Mouse (Mus musculus) heart, postnatal 25 days (tissue): Measurements from ENCODE around the gene Banp. TPM values are rescaled to one million over a fixed set of nuclear protein-coding genes. Genes with fewer than 3 reads are reported as not detected.

ENCODE experiments used
- DNase-seq: peaks from one replicate; pipeline ENCODE4 v3.0.0; 2022; ENCODE audit warnings: low spot score
- intact Hi-C: fragments of 180-260 bp; cut with DNase I; formaldehyde crosslinking; loops from one replicate; pipeline ENCODE4 v1.15.1; 2025
- total RNA-seq, 2 experiments: library from RNA; stranded (reverse); gene quantifications; 2 replicates each; pipeline ENCODE4 v1.2.3; 2021

The Banp gene
- 10 to 100 TPM; 15.0 to 26.5 TPM for total RNA-seq

GRCm38 (mm10) chr8:121949222-121949800 is at the start of gene Banp:
TSS of gene Banp (plus strand) at chr8:121949750.
- intact Hi-C loops = no loop called here
- no peak for DNase-seq

GRCm38 (mm10) chr8:121901498-121902236 is 47.9 kb upstream of the Banp start:
- DNase-seq = no peak
- intact Hi-C loops = no loop called here

GRCm38 (mm10) chr8:121903977-121904376 is 45.6 kb upstream of the Banp start:
- no peak for DNase-seq
- intact Hi-C loops = no loop called here

DNA sequence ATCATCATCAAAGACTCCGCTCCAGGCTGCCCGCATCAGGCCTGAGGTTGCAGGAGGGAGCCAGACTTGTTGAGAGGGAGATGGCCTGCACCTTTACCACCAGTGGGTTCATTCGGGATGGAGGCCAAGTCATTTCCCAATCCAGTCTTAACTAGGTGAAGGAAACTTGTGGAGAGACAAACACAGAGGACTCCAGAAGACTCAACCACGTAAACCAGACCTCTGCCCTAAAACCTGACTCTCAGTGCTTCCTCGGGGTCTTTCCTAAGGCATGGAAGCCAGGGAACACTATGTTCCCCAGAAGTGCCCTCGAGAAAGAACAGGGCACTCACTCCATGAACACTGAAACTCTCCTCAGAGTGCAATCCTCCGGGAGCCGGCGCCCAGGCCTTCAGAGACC is 44.6 kb upstream of the Banp start:
- intact Hi-C loops = no loop called here
- DNase-seq = no peak

GRCm38 (mm10) chr8:121905420-121905819 is 44.1 kb upstream of the Banp start:
- intact Hi-C loops = no loop called here
- no peak for DNase-seq

DNA sequence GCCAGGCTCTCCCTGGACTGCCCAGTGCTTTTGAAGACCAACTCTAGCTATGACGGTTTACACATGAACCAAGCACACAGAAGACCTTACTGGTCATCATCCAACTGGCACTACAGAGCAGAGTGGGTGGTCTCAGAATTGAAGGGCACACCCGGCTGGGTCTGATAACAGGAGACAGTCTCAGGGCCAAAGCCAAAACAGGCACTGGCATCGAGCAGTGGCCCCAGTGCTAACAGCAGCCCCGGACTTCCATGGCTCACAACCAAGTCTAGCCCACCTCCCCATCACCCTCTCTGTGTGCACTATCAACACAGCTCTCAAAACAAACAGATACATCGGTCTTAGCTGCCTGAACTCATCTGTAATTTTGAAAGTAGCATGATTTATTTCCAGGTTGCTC is 43.7 kb upstream of the Banp start:
- intact Hi-C loops = no loop called here
- no peak for DNase-seq

- DNase-seq = no peak
- intact Hi-C loops = no loop called here
Observed at GRCm38 (mm10) chr8:121906542-121907512, 42.7 kb upstream of the Banp start.

DNA sequence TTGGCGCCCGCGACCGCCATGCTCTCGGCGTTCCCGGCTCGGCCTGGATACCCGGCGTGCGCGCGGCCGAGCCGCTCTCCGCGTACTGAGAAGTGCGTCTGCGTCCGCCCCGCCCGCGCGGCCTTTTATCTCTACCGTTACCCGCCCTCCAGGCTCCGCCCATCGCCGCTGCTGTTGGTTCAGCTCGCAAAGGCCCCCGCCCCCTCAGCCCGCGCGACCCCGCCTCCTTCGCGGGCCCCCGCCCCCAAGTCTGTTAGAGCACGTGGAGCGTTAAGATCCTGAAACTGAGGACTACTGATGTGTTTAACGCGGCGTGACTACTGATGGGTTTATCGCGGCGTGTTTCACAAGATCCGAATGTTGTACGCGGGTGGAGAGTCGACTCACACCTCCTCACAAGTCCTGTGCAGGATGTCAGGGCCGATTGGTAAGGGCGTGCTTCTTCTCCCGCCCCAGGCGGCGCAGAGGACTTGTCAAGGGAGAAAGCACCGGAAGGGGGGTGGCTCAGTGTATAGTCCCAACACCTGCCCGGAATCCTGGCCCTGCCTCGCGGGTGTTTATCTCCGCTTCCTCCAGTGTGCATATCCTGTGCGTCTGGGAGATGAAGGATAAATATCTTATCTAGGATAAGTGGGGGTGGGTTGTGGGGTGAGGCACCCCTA is 41.8 kb upstream of the Banp start, which contains the start of gene Slc7a5:
Gene Slc7a5, minus strand, starts transcription at position 108 of the 662 bp plus-strand sequence.
- DNase-seq = peak; percentile 90
- intact Hi-C loops = no loop called here

- DNase-seq = no peak
- intact Hi-C loops = loop anchor here (1.0 kb wide), 1 partner anchor 57 kb away; no protein-coding TSS in a partner anchor
Observed at GRCm38 (mm10) chr8:121908378-121909147, 41.0 kb upstream of the Banp start.

- intact Hi-C loops = loop anchor here (1.0 kb wide), 1 partner anchor 58 kb away; no protein-coding TSS in a partner anchor
- DNase-seq = no peak
Observed at GRCm38 (mm10) chr8:121909148-121909541, 40.4 kb upstream of the Banp start.

DNA sequence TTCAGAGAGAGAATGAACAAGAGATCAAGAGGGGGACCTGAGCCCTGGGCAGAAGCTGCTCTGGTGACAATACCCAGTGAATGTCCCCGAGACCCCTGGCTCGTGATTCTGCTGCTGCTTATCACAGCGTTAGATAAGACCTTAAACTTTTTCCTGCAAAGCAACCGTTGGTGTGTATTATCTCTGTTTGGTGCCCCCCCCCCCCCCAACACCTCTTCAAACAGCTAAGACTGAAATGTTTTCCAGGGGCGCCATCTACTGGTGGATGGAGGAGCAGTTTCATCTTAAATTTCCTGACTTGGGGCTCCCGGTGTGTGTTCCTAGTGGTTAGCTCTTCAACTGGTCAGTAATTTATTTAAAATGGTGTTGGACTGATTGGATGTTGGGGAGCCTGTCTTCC is 39.9 kb upstream of the Banp start:
- intact Hi-C loops = loop anchor here (1.0 kb wide), 2 partner anchors 35 to 58 kb away; no protein-coding TSS in a partner anchor
- DNase-seq = no peak

DNA sequence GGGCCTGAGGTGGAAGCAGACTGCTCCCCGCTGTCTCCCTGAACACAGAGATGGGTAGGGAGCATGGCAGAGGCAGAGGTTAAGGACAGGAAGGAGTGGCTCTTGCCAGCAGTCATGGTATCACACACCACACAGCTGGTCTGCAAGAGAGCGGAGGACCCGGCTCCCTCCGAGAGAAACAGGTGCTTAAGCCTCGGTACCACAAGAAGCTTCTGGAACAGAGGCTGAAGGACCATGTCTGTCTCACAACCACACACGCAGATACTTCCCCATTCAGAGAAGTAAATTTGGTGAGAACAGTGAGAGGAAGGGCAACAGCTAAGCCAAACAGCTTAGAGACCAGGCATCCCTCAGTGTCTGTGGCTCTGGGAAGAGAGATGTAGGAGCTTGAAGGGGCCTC is 38.1 kb upstream of the Banp start:
- intact Hi-C loops = no loop called here
- no peak for DNase-seq

DNA sequence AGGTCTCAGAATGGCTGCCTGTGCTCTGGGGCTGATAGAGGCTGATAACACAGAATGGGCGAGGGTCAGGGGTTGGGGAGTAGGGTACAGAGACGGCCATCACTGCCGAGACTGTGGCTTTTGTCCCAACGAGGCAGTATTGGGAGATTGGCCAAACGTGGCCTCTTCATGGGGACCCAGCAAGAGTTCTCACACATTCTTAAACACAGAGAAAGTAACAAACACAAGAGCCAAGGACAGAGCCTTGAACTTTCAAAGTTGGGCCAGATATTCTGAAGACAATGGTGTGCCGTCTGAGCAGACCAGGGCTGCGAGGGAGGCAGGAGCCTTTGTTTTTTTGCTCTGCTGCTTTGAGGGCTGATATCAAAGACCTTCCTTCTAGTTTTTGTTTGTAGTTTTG is 37.6 kb upstream of the Banp start:
- intact Hi-C loops = no loop called here
- DNase-seq = no peak

GRCm38 (mm10) chr8:121912831-121913230 is 36.7 kb upstream of the Banp start:
- intact Hi-C loops = no loop called here
- DNase-seq = no peak

GRCm38 (mm10) chr8:121913378-121913777 is 36.2 kb upstream of the Banp start:
- intact Hi-C loops = no loop called here
- DNase-seq = no peak

DNA sequence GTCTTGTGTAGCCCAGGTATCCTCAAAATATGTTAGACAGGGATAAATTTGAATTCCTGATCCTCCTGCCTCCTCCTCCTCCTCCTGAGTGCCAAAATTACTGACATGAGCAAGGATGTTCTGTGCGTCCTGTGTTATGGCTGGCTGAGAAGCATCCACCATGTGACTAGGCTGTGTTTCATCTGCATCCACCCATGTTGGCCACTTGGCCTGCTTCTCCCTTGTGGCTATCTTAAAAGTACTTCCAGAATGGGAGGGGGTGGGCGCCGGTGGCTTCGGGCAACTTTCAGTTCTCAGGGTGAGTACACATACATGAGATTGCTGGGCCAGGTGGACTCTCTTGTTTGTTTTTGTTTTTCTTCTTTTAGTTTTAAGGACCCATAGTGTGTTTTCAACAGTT is 30.4 kb upstream of the Banp start:
- intact Hi-C loops = no loop called here
- DNase-seq = no peak

GRCm38 (mm10) chr8:121919731-121920130 is 29.8 kb upstream of the Banp start:
- intact Hi-C loops = no loop called here
- DNase-seq = no peak

DNA sequence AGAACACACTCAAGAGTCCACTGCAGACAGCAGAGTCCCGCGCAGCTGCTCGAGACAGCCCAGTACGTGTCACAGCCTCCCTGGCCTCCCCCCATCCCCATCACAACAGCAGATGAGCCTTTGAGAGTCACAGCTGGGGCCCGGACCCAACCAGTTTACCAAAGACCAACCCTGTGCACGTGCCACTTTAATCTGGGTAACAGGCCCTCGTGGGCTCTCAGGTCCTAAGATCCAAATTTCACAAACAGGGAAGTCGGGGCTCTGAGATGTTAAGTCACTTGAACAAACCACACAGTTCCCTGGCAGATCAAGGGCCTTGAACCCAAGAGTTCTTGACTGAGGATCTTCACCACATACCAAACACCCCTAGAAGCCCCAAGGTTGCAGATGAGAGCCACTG is 28.0 kb upstream of the Banp start:
- intact Hi-C loops = no loop called here
- DNase-seq = no peak

DNA sequence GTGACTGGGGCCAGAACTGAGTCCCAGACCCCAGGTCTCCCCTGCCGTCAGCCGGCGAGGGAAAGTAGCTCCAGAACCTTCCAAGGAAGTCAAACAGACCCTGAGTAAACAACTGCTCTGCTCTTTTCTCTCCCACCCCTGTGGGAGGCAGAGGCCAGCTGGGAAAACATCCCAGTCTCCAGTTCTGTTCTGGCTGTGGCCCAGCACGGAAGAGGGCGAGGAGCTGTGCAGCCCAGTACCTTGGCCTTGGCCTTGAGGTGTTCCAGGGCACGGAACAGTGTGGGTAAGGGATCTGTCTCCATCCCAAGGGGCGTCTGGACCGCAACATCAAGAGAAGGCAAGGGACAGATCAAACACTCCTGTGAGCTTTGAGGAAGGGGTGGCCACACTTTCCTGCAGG is 27.4 kb upstream of the Banp start:
- DNase-seq = peak; percentile 37
- intact Hi-C loops = no loop called here
